Mouse (Mus musculus) liver, postnatal 0 days (tissue): Measurements from ENCODE around the gene Myd88.

Experiments used
- CTCF ChIP-seq: sonication (generic); IDR thresholded peaks from 2 replicates; pipeline ENCODE4 v1.5.1; 2016; ENCODE audit warnings: antibody characterized with exemption, low read depth
- EP300 ChIP-seq: IDR thresholded peaks from 2 replicates; pipeline ENCODE4 v1.6.1; 2016; ENCODE audit warnings: antibody characterized with exemption, low read depth, mild to moderate bottlenecking

DNA sequence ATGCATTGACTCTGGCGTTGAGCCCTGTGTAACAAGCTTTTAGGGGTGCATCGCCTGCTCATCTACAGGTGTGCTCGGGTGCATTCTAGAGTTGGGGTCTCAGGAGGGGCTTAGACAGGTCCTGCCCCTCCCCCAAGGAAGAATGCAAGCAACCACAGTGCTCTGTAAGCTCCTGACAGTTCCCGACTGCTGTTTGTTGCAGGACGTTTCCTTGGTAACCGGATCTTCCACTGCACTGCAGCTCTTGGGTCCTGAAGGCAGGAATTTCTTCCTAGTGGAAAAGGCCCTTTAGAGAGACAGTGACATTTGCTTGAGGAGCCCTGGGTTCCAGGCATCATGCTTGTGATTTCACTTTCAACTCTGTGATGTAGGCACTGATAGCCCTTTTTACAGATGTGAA lies 41.4 kb upstream of the Myd88 start:
- TF ChIP-seq EP300 = no peak
- no peak for TF ChIP-seq CTCF
